Comparison of ENCODE assay signal across 7 mouse cellular contexts in genomic region chr7:49575226-49575625, GRCm38 (mm10).
"Had no signal": no experiment of that assay in that cellular context is flagged by ENCODE, and none has a peak within 500 bp of the region (broad histone marks: within the 10 kb centered on the region; RNA-seq: fewer than 3 reads in every experiment).

No protein-coding gene starts in this region.

- DNase-seq: kidney, adult 8-10 months; kidney, postnatal 25 days; lung, adult 2 months; lung, postnatal 36 days; spleen, adult 18-20 months; thymus, adult 2 months; thymus, postnatal 25 days had no signal
